Mouse (Mus musculus): Measurements from ENCODE around the gene 4930539E08Rik.

- TF ChIP-seq CTCF (IDR thresholded peaks at IDR 0.05) = no peak
- TF ChIP-seq EP300 (IDR thresholded peaks at IDR 0.05) = no peak; the same call in none of the 2 replicates
Measured at GRCm38 (mm10) chr17:28856030-28856429, 59.1 kb downstream of the 4930539E08Rik start.
